Mouse (Mus musculus) spleen, adult 10 weeks (tissue): ENCODE results near the gene Slc27a1. TPM values are rescaled to one million over a fixed set of nuclear protein-coding genes. Genes with fewer than 3 reads are reported as not detected.

Source experiments
- polyA plus RNA-seq: library from polyadenylated mRNA; stranded (reverse); fragments of 350-450 nt; fragmentation: Illumina TruSeq; extraction: RNeasy Lipid Tissue Mini Kit (QIAGEN cat#74804); gene quantifications from one replicate; pipeline ENCODE4 v1.2.3, GENCODE M21; 2015; ENCODE audit warnings: low replicate concordance; ENCODE audit not compliant: insufficient read depth

Slc27a1 gene
- 8.1 TPM for polyA plus RNA-seq

GRCm38 (mm10) chr8:71568387-71568937 lies at the start of gene Slc27a1:
TSS of gene Slc27a1 (plus strand) at chr8:71568882.

GRCm38 (mm10) chr8:71525226-71526050 lies 43.2 kb upstream of the Slc27a1 start, which contains the start of gene Ccdc194:
TSS of gene Ccdc194 (minus strand) at chr8:71525711.

GRCm38 (mm10) chr8:71537028-71537867 lies 31.4 kb upstream of the Slc27a1 start, which contains the start of gene Bst2:
TSS of gene Bst2 (minus strand) at chr8:71537456.

GRCm38 (mm10) chr8:71542632-71543343 lies 25.9 kb upstream of the Slc27a1 start, which contains the start of gene Mvb12a:
TSS of gene Mvb12a (plus strand) at chr8:71542922.

GRCm38 (mm10) chr8:71558071-71558957 lies 10.4 kb upstream of the Slc27a1 start, which contains the start of gene Tmem221:
TSS of gene Tmem221 (minus strand) at chr8:71558871.

GRCm38 (mm10) chr8:71566501-71566900 lies 2.2 kb upstream of the Slc27a1 start, which contains the start of gene Nxnl1:
TSS of gene Nxnl1 (minus strand) at chr8:71566601.

GRCm38 (mm10) chr8:71591471-71592373 lies 23.0 kb downstream of the Slc27a1 start, which contains the start of gene Pgls:
TSS of gene Pgls (plus strand) at chr8:71592176.

GRCm38 (mm10) chr8:71597451-71597850 lies 28.8 kb downstream of the Slc27a1 start, which contains the start of gene Fam129c:
TSS of gene Fam129c (plus strand) at chr8:71597648.

GRCm38 (mm10) chr8:71610822-71611651 lies 42.4 kb downstream of the Slc27a1 start, which contains the start of gene Colgalt1:
TSS of gene Colgalt1 (plus strand) at chr8:71610998.

Other genes starting within 250 kb of the Slc27a1 start
- gene Use1, start 202.0 kb upstream of the Slc27a1 start, polyA plus RNA-seq: 71.6 TPM
- 14.9 TPM for gene Ocel1, start 197.6 kb upstream of the Slc27a1 start, polyA plus RNA-seq
- gene Nr2f6, start 186.9 kb upstream of the Slc27a1 start, polyA plus RNA-seq: 9.6 TPM
- gene Ushbp1, start 173.1 kb upstream of the Slc27a1 start, polyA plus RNA-seq: 6.2 TPM
- 49.8 TPM for gene Babam1, start 172.0 kb upstream of the Slc27a1 start, polyA plus RNA-seq
- gene Ankle1, start 162.9 kb upstream of the Slc27a1 start, polyA plus RNA-seq: 4.1 TPM
- gene Abhd8, start 105.2 kb upstream of the Slc27a1 start, polyA plus RNA-seq: 5.3 TPM
- 16.5 TPM for gene Mrpl34, start 103.9 kb upstream of the Slc27a1 start, polyA plus RNA-seq
- 19.1 TPM for gene Dda1, start 99.7 kb upstream of the Slc27a1 start, polyA plus RNA-seq
- 5.8 TPM for gene Ano8, start 82.9 kb upstream of the Slc27a1 start, polyA plus RNA-seq
- gene Gtpbp3, start 80.8 kb upstream of the Slc27a1 start, polyA plus RNA-seq: 8.0 TPM
- gene Plvap, start 57.1 kb upstream of the Slc27a1 start, polyA plus RNA-seq: 52.6 TPM
- 0.12 TPM for gene Ccdc194, start 43.2 kb upstream of the Slc27a1 start, polyA plus RNA-seq
- 78.7 TPM for gene Bst2, start 31.4 kb upstream of the Slc27a1 start, polyA plus RNA-seq
- gene Mvb12a, start 26.0 kb upstream of the Slc27a1 start, polyA plus RNA-seq: 14.4 TPM
- 4.2 TPM for gene Tmem221, start 10.0 kb upstream of the Slc27a1 start, polyA plus RNA-seq
- not detected for gene Nxnl1, start 2.3 kb upstream of the Slc27a1 start, polyA plus RNA-seq
- 13.8 TPM for gene Pgls, start 23.3 kb downstream of the Slc27a1 start, polyA plus RNA-seq
- 96.5 TPM for gene Fam129c, start 28.8 kb downstream of the Slc27a1 start, polyA plus RNA-seq
- 124 TPM for gene Colgalt1, start 42.1 kb downstream of the Slc27a1 start, polyA plus RNA-seq
- 0.22 TPM for gene Unc13a, start 102.9 kb downstream of the Slc27a1 start, polyA plus RNA-seq
- gene Jak3, start 107.4 kb downstream of the Slc27a1 start, polyA plus RNA-seq: 13.5 TPM
- 7.9 TPM for gene Insl3, start 120.3 kb downstream of the Slc27a1 start, polyA plus RNA-seq
- 4.4 TPM for gene B3gnt3, start 132.9 kb downstream of the Slc27a1 start, polyA plus RNA-seq
- 65.2 TPM for gene Fcho1, start 156.8 kb downstream of the Slc27a1 start, polyA plus RNA-seq